Mouse (Mus musculus): Measurements from ENCODE around the gene Tacc2. TPM values are rescaled to one million over a fixed set of nuclear protein-coding genes. Genes with fewer than 3 reads are reported as not detected.

Tacc2 gene
- total RNA-seq, 2 experiments from 2014 or later, result 208 to 286 TPM

- intact Hi-C loops (cut with DNase I), result no loop called here
- DNase-seq, result no peak
Observed at GRCm38 (mm10) chr7:130793671-130794070, 216.4 kb downstream of the Tacc2 start.

- DNase-seq, result no peak
- intact Hi-C loops (cut with DNase I), result no loop called here
Observed at GRCm38 (mm10) chr7:130796786-130797185, 219.5 kb downstream of the Tacc2 start.

- intact Hi-C loops (cut with DNase I), result no loop called here
- no peak for DNase-seq
Observed at GRCm38 (mm10) chr7:130797524-130797923, 220.3 kb downstream of the Tacc2 start.

- intact Hi-C loops (cut with DNase I), result no loop called here
- no peak for DNase-seq
Observed at GRCm38 (mm10) chr7:130799418-130799817, 222.2 kb downstream of the Tacc2 start.

GRCm38 (mm10) chr7:130800681-130801080 lies 223.4 kb downstream of the Tacc2 start:
- intact Hi-C loops (cut with DNase I), result no loop called here
- no peak for DNase-seq

GRCm38 (mm10) chr7:130801811-130802210 lies 224.6 kb downstream of the Tacc2 start:
- intact Hi-C loops (cut with DNase I), result no loop called here
- no peak for DNase-seq

GRCm38 (mm10) chr7:130803251-130803825 lies 226.1 kb downstream of the Tacc2 start:
- DNase-seq, result no peak
- intact Hi-C loops (cut with DNase I), result no loop called here

- intact Hi-C loops (cut with DNase I), result no loop called here
- DNase-seq, result peak in 1 of 2 experiments; percentile 54
Observed at GRCm38 (mm10) chr7:130804991-130805390, 227.8 kb downstream of the Tacc2 start.

GRCm38 (mm10) chr7:130807749-130808148 lies 230.5 kb downstream of the Tacc2 start:
- DNase-seq, result peak; percentile 56 to 60
- intact Hi-C loops (cut with DNase I), result no loop called here

- intact Hi-C loops (cut with DNase I), result no loop called here
- DNase-seq, result no peak
Observed at GRCm38 (mm10) chr7:130808694-130809093, 231.5 kb downstream of the Tacc2 start.

GRCm38 (mm10) chr7:130810238-130810637 lies 233.0 kb downstream of the Tacc2 start:
- DNase-seq, result no peak
- intact Hi-C loops (cut with DNase I), result no loop called here

GRCm38 (mm10) chr7:130812407-130812806 lies 235.2 kb downstream of the Tacc2 start:
- intact Hi-C loops (cut with DNase I), result no loop called here
- no peak for DNase-seq

Other genes with a start within 250 kb of the Tacc2 start
- gene Ate1, start 57.1 kb upstream of the Tacc2 start, total RNA-seq (2021), result 10 to 100 TPM; 37.8 to 40.1 TPM
- gene Nsmce4a, start 4.3 kb upstream of the Tacc2 start, total RNA-seq (2021), result 10 to 100 TPM; 55.1 to 56.4 TPM
- gene Btbd16, start 196.6 kb downstream of the Tacc2 start, total RNA-seq (2021), result under 1 TPM in 1 of 2 experiments, not detected in 1; 0.22 TPM